Mouse (Mus musculus) heart, postnatal 10 days (tissue): Measurements from ENCODE around the gene Slc38a9. TPM values are rescaled to one million over a fixed set of nuclear protein-coding genes. Genes with fewer than 3 reads are reported as not detected.
"Not testable (repeated sequence)": the region's sequence is repeated elsewhere in the genome, so short reads cannot be mapped to it uniquely, and the experiment has no call there.

Experiments
- DNase-seq, 2 experiments: peaks; one replicate each; pipeline ENCODE4 v3.0.0; 2021
- intact Hi-C: fragments of 180-260 bp; cut with DNase I; formaldehyde crosslinking; loops from one replicate; pipeline ENCODE4 v1.15.1; 2025
- total RNA-seq, 2 experiments: library from RNA; stranded (reverse); gene quantifications; 2 replicates each; pipeline ENCODE4 v1.2.3; 2021

The Slc38a9 gene
- total RNA-seq, 2 experiments from 2014 or later: 12.3 to 15.1 TPM

DNA sequence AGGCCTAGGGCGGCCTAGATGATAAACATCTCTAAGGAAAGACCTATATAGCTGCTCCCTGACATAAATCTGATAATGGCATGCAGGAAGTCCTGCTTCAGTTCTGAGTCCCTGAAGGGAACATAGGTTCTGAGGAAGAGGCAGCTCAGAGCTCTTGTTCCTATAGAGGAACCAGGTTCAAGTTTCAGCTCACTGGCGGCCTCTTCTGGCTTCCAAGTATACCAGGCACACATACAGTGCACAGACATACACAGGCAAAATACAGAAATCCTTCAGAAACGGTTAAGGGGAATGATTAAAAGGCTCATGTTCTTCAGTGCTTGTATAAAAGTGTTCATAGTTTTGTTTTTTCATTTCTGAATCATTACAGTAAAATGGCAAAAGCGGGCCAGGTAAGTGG is 17.6 kb downstream of the Slc38a9 start:
- intact Hi-C loops: loop anchor here (5.0 kb wide), 1 partner anchor 64 kb away; no protein-coding TSS in a partner anchor
- DNase-seq: no peak

DNA sequence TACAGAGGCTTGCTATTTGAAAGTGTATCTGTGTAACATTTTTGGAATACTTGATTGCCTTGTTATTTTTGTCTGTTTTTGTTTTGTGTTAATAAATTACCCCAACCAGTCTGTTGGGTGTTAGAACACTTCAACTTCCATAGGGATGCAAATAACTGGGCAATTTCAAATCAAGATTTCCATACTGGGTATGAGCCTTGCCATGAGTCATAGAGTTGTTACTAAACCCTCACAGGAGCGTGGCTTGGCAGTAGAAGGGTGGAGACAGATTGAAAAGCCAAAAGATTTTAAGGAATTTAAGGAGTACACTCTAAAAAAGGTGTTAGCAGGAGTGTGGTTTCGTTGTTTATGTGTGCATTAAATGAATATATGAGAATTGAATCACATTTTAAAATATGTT is 22.8 kb downstream of the Slc38a9 start:
- DNase-seq: no peak
- intact Hi-C loops: no loop called here

DNA sequence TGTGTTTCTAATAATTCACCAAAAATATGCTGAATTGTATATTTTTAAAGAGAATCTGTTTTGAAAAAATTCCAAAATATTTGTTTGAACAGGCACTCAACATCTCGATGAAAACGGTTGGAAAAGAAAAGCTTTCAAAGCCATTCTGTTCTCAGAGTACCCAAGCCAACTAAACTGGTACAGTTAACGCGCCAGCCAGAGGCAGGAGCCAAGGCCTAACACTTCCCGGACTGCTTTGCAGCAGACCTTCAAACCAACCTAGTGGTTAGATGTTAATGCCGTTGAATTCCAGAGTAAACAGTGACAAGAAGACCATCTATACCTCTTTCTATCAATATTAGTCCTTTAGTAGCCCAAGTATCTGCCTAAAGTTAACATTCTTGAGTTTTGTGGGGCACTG is 23.4 kb downstream of the Slc38a9 start:
- no peak for DNase-seq
- intact Hi-C loops: no loop called here

DNA sequence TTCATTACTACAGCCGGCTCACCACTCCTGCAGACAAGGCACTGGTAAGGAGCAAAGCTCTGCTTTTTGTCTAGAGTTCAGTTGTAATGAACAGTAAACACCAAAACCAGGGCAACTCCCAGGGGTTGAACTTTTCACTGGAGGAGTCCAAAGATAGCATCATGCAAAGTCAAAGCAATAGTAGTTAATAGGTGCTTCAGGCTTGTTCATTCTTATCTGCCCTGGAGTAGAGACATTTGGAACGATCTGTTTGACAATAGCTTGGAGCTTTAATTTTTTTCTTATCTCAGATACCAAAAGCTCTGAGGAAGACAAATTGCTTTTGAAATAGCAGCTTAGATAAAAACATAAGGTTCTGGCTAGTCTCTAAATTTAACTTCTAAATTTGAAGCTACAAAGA is 25.6 kb downstream of the Slc38a9 start:
- intact Hi-C loops: no loop called here
- DNase-seq: no peak

DNA sequence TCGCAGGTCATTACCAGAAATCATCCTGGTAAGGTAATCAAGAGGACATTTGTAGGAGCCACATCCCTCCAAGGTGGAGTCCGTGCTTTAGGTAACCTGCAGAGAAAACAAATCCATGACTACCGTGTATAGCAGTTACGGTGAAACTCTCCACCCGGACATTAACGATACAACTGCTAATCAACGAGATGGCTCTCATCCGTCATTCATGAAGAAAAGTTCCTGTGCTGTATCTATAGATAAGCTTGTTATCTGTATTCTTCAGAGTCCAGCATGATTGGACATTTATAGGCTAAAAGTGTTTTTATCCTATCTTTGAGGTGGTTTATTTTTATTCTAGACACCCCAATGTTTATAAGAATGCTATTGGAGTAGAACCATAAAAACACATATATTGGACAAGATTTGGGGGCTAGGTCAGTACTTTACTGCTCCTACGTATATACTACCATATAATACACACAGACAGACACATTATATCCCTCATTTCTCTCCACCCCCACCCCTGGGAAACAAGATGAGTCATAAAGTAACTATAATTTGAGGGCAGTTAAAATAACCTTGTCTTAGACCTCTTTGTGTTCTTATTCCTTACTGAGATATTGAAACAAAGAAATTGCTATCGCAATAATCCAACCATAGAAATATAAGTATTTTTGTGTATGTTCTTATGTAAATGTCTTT is 32.5 kb downstream of the Slc38a9 start:
- intact Hi-C loops: no loop called here
- no peak for DNase-seq

DNA sequence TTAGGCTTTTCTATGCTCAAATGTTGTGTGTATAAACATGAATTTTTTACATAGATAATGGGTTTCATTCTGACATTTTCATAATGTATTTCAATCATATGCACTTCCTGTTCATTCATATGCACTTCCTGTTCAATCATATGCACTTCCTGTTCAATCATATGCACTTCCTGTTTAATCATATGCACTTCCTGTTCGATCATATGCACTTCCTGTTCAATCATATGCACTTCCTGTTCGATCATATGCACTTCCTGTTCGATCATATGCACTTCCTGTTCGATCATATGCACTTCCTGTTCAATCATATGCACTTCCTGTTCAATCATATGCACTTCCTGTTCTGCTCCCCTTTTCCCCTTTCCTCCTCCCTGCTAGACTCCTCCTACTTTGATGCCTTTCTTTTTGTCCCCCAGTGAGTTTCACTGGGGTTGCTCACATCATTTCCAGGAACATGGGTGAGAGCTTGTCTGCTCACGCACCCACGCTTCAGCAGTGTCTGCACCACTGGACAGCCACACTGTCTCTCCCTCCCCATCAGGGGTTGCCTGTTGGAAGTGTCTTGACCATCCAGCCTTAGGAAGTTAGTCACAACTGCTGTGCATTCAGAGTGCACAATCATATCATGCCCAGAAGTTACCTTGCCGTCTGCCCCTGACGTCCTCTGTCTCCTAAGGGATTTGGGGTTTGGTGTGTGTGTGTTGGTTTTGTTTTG is 35.1 kb downstream of the Slc38a9 start:
- no peak for DNase-seq
- intact Hi-C loops: no loop called here

DNA sequence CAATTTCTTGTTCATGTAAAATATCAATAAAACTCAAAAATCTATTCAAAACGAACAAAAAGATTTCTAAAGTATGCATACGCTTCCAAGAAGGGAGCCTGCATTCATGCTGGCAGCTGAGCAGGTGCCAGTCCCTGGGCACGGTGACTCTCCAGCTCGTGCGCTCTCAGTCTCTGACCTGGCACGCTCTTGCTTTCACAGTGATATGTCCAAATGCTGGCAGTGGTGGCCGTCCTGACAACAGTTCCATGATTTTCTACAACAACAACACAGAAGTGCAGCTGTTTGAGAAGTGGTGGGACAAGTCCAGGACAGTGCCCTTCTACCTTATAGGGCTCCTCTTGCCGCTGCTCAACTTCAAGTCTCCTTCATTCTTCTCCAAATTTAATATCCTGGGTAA is 40.7 kb downstream of the Slc38a9 start:
- DNase-seq: peak; percentile 64 to 67
- intact Hi-C loops: no loop called here

DNA sequence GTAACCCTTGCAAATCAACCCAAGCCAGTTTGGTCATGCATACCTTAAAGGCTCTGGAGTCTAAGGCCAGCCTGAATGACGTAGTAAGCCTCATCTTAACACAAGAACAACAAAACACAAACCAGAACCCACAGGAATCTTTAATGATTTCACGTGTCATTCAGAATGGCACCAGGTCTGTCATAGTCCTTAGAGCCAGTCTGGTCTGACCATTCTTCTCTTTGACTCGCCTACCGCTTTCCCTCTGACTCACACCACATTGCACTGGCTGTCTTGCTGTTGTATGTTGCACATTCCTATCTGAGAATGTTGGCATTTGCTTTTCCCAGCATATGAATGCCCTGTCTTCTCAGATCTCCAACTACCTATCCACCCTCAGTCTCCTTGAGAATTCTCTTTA is 45.8 kb downstream of the Slc38a9 start:
- no peak for DNase-seq
- intact Hi-C loops: no loop called here

DNA sequence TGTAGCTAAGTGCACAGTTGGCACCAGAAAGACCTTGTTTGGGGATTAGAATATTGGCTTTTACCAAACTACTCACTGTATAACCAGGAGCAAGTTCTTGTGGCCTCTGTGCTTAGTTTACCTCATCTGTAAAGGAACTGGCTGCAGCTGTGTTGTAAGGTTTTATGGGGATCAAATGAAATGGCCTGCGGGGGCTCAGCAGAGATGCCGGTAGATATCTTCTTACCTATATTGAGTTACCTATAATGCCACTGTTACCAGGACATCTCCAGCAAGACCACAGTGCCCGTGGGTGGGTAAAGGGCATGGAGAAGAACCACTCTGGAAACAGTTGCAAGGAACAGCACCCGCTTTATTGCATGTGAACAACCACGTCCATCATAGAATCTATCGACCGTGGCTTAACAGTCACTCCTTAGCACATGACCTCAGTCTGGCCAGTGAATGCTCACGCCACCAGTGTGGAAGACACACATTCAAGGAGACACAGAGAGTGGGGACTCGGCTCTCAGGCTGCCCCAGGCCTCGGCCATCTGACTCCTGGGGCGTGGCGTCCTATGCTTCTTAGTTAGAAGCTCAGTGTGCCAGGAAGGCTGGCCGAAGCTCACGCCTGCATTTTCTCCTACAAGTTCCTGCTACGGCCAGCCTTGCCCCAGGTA is 59.7 kb downstream of the Slc38a9 start:
- intact Hi-C loops: no loop called here
- no peak for DNase-seq

DNA sequence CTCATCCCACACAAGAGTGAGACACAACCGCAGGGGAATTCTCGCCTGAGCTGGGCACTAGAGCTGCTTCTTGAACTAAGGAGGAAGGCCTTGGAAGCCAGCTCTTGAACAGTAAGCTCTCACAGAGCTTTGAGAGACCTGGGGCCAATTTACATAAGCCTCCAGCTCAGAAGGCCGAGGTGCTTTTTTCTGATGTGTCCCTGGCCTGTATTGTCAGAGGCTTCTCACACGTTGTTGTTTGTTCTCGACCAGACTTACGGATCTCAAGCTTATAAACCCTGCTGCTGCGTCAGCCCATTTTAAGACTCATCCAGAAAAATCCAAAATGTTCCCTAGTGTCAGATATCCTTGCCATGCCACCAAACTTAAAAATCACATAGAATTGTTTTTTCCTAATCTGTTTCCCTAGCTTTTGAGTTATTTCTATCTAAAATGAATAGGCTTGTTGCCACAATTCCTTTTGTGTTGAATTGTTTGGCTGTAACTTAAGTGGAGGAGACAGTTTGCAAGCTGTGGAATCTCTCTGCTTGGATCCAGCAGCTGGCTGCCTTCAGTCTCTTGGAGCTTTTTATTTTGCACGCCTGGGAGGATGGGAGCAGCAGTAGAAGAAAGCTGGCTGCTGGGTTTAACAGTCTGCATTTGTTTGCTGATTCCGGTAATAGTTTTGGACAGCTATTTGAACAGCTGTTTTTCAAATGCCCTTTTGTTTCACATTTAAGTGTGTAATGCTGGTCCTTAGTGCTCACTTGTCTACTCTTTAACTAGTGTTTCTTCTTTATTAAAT is 61.6 kb downstream of the Slc38a9 start:
- intact Hi-C loops: loop anchor here (2.0 kb wide), 1 partner anchor 47 kb away; no protein-coding TSS in a partner anchor
- DNase-seq: peak; percentile 75 to 78

DNA sequence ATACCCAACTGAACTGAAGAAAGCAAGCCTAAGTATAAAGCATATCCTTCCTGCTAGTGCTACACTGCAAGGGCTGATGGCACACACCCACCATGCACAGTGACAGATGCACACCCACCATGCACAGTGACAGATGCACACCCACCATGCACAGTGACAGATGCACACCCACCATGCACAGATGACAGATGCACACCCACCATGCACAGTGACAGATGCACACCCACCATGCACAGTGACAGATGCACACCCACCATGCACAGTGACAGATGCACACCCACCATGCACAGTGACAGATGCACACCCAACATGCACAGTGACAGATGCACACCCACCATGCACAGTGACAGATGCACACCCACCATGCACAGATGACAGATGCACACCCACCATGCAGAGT is 63.7 kb downstream of the Slc38a9 start:
- intact Hi-C loops, DNase-seq: not testable (repeated sequence)

DNA sequence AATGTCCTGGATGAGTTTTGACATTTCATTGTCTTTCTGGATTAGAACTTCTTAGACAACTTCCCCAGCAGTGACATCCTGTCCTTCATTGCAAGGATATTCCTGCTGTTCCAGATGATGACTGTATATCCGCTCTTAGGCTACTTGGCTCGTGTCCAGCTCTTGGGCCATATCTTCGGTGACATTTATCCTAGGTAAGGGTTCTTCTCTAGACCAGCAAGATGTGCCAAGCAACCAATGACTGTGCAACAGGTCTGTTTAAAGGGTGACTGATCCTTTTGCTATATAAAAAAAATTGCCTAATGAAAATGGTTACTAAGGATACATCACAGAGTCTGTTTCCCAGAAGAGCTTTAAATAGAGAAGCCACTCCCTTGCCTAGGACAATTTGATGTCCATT is 65.5 kb downstream of the Slc38a9 start:
- DNase-seq: no peak
- intact Hi-C loops: no loop called here

DNA sequence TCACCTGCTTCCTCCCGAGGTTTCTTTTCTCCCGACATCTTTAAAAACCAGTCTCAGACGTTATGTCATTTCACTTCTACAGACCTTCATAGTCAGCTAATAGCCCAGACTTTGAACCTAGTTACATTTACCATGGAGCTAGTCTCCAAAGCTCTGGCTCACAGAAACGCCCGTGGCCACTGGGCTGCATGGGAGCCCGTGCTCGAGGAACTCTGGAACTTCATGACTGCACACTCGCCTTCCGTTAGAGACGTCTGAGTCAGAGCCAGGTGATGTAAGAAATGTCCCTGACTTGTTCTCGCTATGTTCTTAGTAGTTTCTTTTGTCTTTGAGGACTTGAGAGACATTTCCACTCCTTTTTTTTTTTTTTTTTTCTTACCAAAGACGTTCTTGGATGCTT is 72.8 kb downstream of the Slc38a9 start:
- no peak for DNase-seq
- intact Hi-C loops: no loop called here

DNA sequence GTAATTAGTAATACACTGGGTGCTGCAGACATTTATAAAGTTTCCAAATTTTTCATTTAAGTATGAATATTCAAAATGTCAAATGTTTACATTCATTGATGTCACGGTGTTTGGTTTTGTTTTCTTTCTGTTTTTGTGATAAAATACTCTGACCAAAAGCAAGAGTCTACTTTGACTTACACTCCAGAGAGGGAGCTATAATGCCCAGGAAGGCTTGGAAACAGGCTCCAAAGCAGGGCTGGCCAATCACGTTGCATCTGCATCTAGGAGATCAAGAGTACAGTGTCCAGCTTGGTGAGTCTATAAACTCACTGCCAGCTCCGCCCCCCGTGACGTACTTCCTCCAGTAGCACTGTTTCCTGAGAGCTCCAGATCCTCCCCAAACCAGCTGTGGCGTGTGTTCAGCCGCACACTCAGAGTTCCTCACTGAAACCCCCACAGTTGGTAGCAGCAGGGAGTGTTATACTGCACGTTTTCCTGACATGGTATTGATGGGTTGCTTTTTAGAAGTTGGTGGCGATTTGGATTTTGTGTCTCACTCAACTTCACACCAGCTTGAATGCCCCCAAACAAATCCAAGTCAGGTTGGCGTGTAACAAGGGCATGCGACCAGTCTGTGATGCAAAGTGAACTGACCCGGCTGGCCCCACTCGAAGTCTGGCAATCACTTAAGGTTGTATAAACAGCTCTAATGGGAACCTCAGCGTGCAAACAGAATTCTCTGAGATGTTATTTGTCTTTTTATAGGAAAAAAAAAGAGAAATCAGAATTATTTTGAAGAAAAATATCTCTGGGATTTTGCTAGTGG is 74.6 kb downstream of the Slc38a9 start:
- peak; percentile 48 to 65 for DNase-seq
- intact Hi-C loops: no loop called here

DNA sequence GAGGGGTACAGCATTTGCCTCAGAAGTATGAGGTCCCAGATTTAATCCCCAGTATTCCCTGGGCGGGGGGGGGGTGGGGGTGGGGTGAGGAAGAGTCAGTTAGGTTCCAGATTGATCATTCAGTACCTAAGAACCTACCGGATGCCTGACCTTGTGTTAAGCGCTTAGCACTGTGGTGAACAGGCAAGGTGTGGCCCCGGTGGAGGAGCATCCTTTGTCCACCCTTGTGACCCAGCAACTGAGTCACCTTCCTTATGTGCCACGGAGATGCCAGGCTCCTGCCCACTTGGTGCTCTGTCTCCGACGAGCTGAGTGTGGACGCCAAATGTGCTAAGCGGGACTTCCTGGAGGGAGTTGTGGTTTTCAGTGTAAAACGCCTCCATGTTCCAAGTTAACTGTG is 75.9 kb downstream of the Slc38a9 start:
- intact Hi-C loops: no loop called here
- no peak for DNase-seq

DNA sequence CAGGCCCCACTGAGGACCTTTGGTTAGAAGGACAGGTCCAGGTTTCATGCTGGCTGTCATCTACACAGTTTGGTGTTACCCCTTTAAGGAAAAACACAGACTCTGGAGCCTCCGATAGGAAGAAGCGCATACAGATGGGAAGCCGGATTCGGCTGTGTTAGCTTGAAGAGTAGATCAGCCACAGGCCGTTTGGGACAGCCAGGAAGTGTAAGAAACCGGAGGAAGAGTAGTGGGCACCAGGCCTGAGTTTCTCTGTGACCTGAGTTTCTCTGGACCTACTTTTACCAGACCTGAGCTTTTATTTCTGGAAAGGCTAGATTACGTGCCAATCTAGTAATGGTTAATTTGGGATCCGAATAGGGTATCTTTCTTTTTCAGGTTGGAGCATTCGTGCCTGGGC is 76.6 kb downstream of the Slc38a9 start:
- intact Hi-C loops: no loop called here
- DNase-seq: no peak

DNA sequence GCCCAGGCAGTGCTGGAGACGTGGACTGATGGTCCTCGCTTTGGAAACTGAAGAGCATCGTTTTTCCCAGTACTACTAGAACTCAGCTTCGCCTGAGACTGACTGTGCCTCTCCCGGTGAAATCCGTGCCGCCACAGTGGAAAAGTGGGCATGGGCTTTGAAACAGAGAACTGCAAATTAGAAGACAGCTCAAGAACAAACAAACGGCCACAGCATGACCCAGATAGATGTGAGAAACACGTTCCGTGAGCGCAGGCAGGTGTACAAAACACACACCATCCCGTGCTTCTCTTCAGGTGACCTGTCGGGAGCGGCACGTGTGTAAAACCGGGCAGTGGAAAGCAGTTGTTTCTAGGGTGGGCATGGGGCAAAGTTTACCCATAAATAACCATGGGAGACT is 77.5 kb downstream of the Slc38a9 start:
- intact Hi-C loops: no loop called here
- no peak for DNase-seq

DNA sequence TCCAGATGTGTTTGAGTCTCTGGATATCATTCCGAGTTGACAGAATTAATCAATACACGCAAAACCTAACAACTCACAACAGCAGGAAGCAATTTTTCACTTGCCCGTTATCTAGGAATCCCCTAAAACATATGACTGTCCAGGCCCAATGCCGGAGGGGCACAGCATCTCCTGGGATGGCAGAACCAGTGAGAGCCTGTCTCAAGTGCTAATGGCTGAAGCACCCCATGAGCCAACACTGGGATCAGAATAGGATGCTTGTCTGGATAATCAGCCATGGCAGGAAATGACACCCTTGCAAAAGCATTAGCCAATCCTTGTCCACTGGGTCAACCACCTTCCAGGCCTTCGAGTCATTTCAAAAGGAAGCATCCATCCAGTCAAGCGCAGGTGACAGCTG is 79.5 kb downstream of the Slc38a9 start:
- DNase-seq: no peak
- intact Hi-C loops: loop anchor here (5.0 kb wide), 1 partner anchor 63 kb away; no protein-coding TSS in a partner anchor

DNA sequence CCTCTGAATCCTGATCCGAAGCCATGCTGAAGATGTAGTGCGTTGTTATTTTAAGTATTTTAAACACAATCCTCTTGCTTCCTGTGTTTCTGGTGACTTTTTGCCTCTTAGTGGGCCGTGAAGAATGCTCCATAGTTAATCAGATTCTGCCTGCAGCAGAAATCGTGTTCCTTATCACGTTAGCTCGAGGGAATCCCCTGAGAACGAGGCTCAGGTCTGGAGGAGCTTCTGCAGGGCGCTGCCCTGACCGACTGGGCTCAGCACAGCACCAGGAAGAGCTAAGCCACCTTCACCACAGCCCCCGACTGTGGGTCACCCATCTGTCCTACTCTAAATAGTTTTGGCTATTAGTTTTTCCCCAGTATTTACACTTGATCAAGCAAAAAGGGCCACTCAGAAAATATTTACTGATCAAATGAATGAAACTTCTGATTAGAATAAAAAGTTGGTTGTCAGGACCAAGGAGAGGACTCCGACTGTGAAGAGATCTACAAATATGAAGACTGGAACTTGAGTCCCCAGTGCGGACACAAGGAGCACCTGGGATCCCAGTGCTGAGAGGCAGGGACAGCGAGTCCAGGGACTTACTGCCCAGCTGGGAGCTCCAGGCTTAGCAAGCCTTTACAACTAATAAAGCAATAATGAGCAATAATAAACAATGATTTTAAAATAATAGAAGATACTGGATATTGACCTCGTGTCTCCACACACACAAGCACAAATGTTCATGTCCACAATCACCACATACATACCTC is 81.7 kb downstream of the Slc38a9 start:
- no peak for DNase-seq
- intact Hi-C loops: loop anchor here (5.0 kb wide), 1 partner anchor 65 kb away; no protein-coding TSS in a partner anchor
